Mouse (Mus musculus): Measurements from ENCODE around the gene Crybg2. TPM values are rescaled to one million over a fixed set of nuclear protein-coding genes. Genes with fewer than 3 reads are reported as not detected.
A peak's percentile ranks its signal among the peaks of the same experiment; 100 is the strongest.

Gene Crybg2
- total RNA-seq (2014; fragmentation: Nextera tagmentation) (0.29 TPM in 1 of 2 replicates, not detected in the other), total RNA-seq (2017) (0.12 and 0.60 TPM in 2 replicates), polyA plus RNA-seq (2012) (0.46 and 0.83 TPM in 2 replicates)

- Histone ChIP-seq H3K4me3 (ENCODE audit: low read depth, low read length) (peak within 1 kb of the TSS; percentile 50; the same call in 1 of the 2 replicates), H3K9me3 (replicated peaks) (no peaks in the 10 kb centered on the region), H3K27me3 (ENCODE audit: insufficient read depth, low read length) (peaks cover 38% of the 10 kb centered on the region), H3K36me3 (replicated peaks) (no peaks in the 10 kb centered on the region), H3K4me1 (ENCODE audit: insufficient read depth, low read depth, low read length) (peaks cover 50% of the 10 kb centered on the region)
- TF ChIP-seq GATA2 (IDR thresholded peaks at IDR 0.05; ENCODE audit: borderline replicate concordance, low read depth, low read length) (no peak), POLR2AphosphoS5 (IDR thresholded peaks at IDR 0.05; ENCODE audit: insufficient replicate concordance, low read depth, low read length) (no peak), GATA1 (IDR thresholded peaks at IDR 0.05; ENCODE audit: borderline replicate concordance, low read length) (no peak), CTCF (IDR thresholded peaks at IDR 0.05; ENCODE audit: low read depth, low read length) (no peak), TAL1 (conservative IDR thresholded peaks at IDR 0.05; ENCODE audit: low read depth, low read length) (no peak)
- ATAC-seq (ENCODE audit: extremely low read depth, insufficient number of reproducible peaks, low FRiP score, poor library complexity, severe bottlenecking) (no peak), DNase-seq (ENCODE audit: low spot score) (no peak)
Observed at GRCm38 (mm10) chr4:134060135-134060865, at the start of gene Crybg2. Gene Crybg2 (plus strand): TSS chr4:134060815.

- ATAC-seq (ENCODE audit: extremely low read depth, insufficient number of reproducible peaks, low FRiP score, poor library complexity, severe bottlenecking), result no peak
Observed at GRCm38 (mm10) chr4:134011450-134012414, 48.9 kb upstream of the Crybg2 start.

GRCm38 (mm10) chr4:134012858-134013528 lies 47.6 kb upstream of the Crybg2 start:
- H3K4me3 ChIP-seq (ENCODE audit: low read depth, low read length), result no peak overlapping the region
- 0 out of 2 replicates have a peak, but pooled peaks cover 3% of the 10 kb centered on the region for H3K4me1 ChIP-seq (ENCODE audit: insufficient read depth, low read depth, low read length)
- peaks cover 40% of the 10 kb centered on the region for H3K27me3 ChIP-seq (ENCODE audit: insufficient read depth, low read length)
- 0 out of 2 replicates have a peak, but pooled peaks have one; percentile 5 for TF ChIP-seq CTCF (IDR thresholded peaks at IDR 0.05; ENCODE audit: low read depth, low read length)
- TF ChIP-seq POLR2AphosphoS5 (IDR thresholded peaks at IDR 0.05; ENCODE audit: insufficient replicate concordance, low read depth, low read length), result no peak
- DNase-seq (ENCODE audit: low spot score) (no peak), ATAC-seq (ENCODE audit: extremely low read depth, insufficient number of reproducible peaks, low FRiP score, poor library complexity, severe bottlenecking) (no peak)
- no peaks in the 10 kb centered on the region for H3K36me3 ChIP-seq (replicated peaks)
- peaks cover 7% of the 10 kb centered on the region for H3K9me3 ChIP-seq (replicated peaks)

More at GRCm38 (mm10) chr4:134011450-134012414, 48.9 kb upstream of the Crybg2 start:
- H3K27me3 ChIP-seq (ENCODE audit: insufficient read depth, low read length), result peaks cover 30% of the 10 kb centered on the region
- no peak for DNase-seq (ENCODE audit: low spot score)
- H3K36me3 ChIP-seq (replicated peaks), result no peaks in the 10 kb centered on the region
- H3K4me1 ChIP-seq (ENCODE audit: insufficient read depth, low read depth, low read length), result 0 out of 2 replicates have a peak, but pooled peaks cover 3% of the 10 kb centered on the region
- TF ChIP-seq CTCF (IDR thresholded peaks at IDR 0.05; ENCODE audit: low read depth, low read length) (no peak), GATA1 (IDR thresholded peaks at IDR 0.05; ENCODE audit: borderline replicate concordance, low read length) (no peak), GATA2 (IDR thresholded peaks at IDR 0.05; ENCODE audit: borderline replicate concordance, low read depth, low read length) (no peak), POLR2AphosphoS5 (IDR thresholded peaks at IDR 0.05; ENCODE audit: insufficient replicate concordance, low read depth, low read length) (no peak), TAL1 (conservative IDR thresholded peaks at IDR 0.05; ENCODE audit: low read depth, low read length) (no peak)
- H3K9me3 ChIP-seq (replicated peaks), result no peaks in the 10 kb centered on the region
- no peak overlapping the region for H3K4me3 ChIP-seq (ENCODE audit: low read depth, low read length)

- no peak for TF ChIP-seq GATA1 (IDR thresholded peaks at IDR 0.05; ENCODE audit: borderline replicate concordance, low read length)
- ATAC-seq (ENCODE audit: extremely low read depth, insufficient number of reproducible peaks, low FRiP score, poor library complexity, severe bottlenecking) (no peak), DNase-seq (ENCODE audit: low spot score) (no peak)
- H3K4me1 ChIP-seq (ENCODE audit: insufficient read depth, low read depth, low read length), result 0 out of 2 replicates have a peak, but pooled peaks cover 3% of the 10 kb centered on the region
- H3K4me3 ChIP-seq (ENCODE audit: low read depth, low read length), result no peak overlapping the region
- H3K9me3 ChIP-seq (replicated peaks), result peaks cover 13% of the 10 kb centered on the region
- H3K27me3 ChIP-seq (ENCODE audit: insufficient read depth, low read length), result peaks cover 46% of the 10 kb centered on the region
- no peaks in the 10 kb centered on the region for H3K36me3 ChIP-seq (replicated peaks)
Observed at GRCm38 (mm10) chr4:134016208-134016607, 44.4 kb upstream of the Crybg2 start.

- Histone ChIP-seq H3K9me3 (replicated peaks) (peaks cover 13% of the 10 kb centered on the region), H3K27me3 (ENCODE audit: insufficient read depth, low read length) (peaks cover 46% of the 10 kb centered on the region), H3K4me1 (ENCODE audit: insufficient read depth, low read depth, low read length) (no peaks in the 10 kb centered on the region), H3K4me3 (ENCODE audit: low read depth, low read length) (no peak overlapping the region), H3K36me3 (replicated peaks) (no peaks in the 10 kb centered on the region)
- TF ChIP-seq POLR2AphosphoS5 (IDR thresholded peaks at IDR 0.05; ENCODE audit: insufficient replicate concordance, low read depth, low read length) (no peak), TAL1 (conservative IDR thresholded peaks at IDR 0.05; ENCODE audit: low read depth, low read length) (no peak), CTCF (IDR thresholded peaks at IDR 0.05; ENCODE audit: low read depth, low read length) (no peak), GATA1 (IDR thresholded peaks at IDR 0.05; ENCODE audit: borderline replicate concordance, low read length) (no peak), GATA2 (IDR thresholded peaks at IDR 0.05; ENCODE audit: borderline replicate concordance, low read depth, low read length) (no peak)
- ATAC-seq (ENCODE audit: extremely low read depth, insufficient number of reproducible peaks, low FRiP score, poor library complexity, severe bottlenecking) (no peak), DNase-seq (ENCODE audit: low spot score) (no peak)
Observed at GRCm38 (mm10) chr4:134016767-134017166, 43.8 kb upstream of the Crybg2 start.
